Mouse (Mus musculus) spleen, adult 2 months (tissue): ENCODE results near the gene Rtn4.

Source experiments
- CTCF ChIP-seq: fragments of 200-500 bp; IDR thresholded peaks from 2 replicates; pipeline ENCODE4 v1.5.1; 2011; ENCODE audit warnings: mild to moderate bottlenecking, inconsistent platforms; ENCODE audit not compliant: insufficient read depth, insufficient read length, insufficient replicate concordance; ENCODE audit errors: extremely low read depth
- POLR2A ChIP-seq: fragments of 200-500 bp; IDR thresholded peaks from 2 replicates; pipeline ENCODE4 v1.6.1; 2011; ENCODE audit warnings: low read depth, low read length, inconsistent platforms

GRCm38 (mm10) chr11:29718541-29718940 lies 25.8 kb downstream of the Rtn4 start:
- TF ChIP-seq POLR2A, result no peak
- TF ChIP-seq CTCF, result no peak
